Mouse (Mus musculus) ovary, postnatal 36 days (tissue): ENCODE data around the gene Gm45618.
A peak's percentile ranks its signal among the peaks of the same experiment; 100 is the strongest.

Experiments used
- DNase-seq: peaks from one replicate; pipeline ENCODE4 v3.0.0; 2022; ENCODE audit warnings: low spot score, mixed read lengths

Gene Gm45618

DNA sequence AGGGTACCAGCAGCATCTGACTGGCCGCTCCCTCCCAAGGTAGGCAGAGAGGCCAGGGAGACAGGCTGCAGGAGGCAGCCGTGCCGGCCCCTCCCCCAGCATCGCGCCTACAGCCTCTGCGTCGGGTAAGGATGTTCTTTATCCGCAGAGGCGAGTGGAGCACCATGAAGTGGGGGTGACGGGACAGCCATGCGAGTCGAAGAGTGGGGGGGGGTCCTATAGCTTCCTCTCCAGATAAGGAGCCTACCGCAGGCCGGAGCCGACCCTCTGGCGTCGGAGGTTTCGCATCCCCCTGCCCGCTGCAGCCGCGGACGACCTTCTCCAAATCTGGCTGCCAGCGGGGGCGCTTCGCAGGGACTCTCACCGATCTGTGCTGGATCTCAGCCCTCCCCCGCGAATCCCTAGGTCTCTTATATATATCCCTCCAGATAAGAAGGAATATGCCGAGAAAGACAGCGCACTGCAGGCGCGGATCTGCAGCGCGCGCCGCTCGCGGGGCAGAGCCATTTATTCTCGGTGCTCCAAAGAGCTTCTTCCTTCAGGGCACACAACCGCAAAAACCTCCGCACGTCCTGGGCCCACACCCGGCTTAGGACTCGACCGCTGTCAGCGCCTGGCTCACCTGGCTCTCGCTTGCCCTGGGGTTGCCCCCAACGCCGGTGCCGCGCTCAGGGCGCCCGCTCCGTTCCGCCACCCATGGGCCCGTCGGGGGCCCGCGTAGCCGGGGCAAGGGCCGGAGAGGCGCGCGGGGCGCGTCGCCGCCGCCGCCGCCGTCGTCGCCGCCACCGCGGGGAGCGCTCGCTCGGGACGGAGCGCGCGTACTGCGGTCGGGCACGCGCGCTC lies 26.0 kb downstream of the Gm45618 start:
- DNase-seq = no peak

DNA sequence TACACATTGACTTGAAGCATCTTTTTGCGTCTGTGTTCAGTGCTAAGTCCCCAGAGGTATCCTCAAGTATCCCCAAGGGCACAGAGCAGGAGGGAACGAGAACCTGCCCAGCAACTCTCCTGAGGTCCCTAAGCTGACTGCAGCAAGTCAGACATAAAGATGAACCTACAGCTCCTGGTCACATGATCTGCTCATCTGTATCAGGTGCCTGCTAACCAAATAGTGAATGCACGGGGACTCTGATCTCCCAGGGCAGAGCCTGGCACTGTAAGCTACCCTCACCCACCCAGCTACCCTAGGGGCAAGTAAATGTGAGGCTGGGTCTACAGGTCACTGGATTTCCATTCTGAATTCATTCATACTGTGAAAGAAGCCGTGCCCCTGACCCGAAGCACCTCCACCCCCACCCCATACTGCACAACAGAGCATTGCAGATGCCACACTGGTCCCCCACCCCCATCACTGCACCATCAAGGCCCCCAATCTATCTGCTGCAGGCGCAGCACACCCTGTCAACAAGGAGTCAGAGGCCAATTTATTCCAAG lies 26.8 kb downstream of the Gm45618 start:
- DNase-seq = no peak

DNA sequence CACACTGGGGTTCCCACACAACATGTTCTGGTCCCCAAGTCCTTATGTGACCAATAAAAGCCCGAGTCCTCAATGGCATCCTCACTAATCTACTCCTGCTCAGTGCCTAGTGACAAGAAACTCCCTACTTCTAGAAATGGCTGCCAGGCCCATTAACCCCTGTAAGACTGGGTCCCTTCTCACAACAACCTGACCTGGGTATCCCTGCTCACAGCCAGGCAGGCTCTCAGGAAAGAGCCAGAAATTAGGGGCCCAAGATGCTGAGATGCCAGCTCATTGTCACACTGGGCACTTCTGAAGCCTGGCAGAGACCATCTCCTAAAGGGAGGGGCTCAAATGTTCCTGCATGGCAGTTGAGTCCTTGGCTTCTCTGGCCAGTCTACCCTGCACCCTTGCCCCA lies 27.5 kb downstream of the Gm45618 start:
- no peak for DNase-seq

DNA sequence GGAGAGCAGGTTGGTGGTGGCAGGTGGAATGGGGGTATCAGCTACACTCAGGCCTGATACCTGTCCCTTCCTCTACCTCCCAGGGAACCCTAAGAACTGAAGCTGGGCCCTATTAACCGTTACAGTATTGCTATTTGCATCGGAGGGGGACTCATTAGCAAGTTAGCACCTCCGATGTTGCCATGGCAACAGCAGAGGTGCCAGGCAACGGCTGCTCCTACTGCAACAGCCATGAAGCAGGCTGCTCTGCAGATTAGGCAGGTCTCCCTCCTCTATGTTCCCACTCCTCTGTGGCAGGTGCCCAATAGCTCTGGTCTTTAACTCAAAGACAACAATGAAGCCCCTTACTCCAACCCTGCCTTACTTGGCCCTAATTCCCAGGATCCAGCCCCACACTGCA lies 28.7 kb downstream of the Gm45618 start:
- no peak for DNase-seq

DNA sequence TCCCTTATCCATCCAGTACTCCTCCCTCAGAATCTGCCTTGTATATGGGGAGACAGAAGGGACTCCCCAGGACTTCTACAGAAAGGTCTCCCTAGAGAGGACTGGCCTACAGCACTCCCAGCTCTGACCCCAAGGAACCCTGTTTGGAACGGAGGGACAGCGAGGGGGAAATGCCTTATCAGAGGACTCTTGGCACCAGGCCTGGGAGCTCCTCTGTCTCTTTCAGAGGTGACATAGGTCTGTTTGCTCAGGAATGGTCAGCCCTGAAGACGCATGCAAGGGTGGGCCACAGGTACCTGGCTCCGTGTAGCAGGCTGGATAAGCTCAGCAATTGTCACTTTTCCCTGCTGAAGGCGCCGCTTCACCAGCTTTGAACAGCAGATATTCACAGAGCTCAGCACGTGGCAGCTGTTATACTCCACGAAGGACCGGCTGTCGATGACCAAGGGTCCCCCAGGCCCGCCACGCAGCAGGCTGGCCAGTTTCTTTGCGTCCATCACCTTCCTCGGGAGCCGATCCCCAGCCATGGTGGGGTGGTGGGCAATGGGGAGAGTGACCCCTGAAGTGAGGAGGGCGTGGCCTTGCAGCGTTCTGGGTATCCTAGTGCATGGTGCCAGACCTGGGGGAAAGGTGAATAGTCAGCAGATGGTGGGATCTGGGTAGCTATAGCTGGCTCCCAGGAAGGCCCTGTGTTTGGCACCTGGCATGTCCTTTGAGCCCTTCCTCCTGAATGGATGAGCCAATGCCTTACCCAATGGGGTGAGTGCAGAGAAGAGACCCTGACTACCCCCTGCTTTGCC lies 30.7 kb downstream of the Gm45618 start:
- DNase-seq = no peak

DNA sequence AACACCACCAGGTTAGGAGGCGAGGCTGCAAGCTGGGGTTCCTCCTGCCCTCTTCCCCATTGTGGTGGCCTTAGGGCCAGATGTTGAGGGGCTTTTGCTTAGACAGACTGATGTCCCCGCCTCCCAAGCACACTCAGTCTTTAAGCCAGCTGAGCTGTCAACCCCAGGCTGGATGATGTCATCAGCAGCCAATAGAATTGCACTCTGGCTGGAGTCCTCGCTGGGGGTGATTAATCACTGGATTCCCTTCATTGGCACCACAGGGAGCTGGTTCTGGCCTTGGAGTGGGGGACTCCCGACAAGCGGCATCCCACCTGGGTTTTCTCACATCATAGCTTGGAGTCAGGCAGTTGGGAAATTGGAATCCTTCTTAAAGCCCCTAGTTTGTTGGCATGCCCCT lies 31.6 kb downstream of the Gm45618 start:
- DNase-seq = no peak

DNA sequence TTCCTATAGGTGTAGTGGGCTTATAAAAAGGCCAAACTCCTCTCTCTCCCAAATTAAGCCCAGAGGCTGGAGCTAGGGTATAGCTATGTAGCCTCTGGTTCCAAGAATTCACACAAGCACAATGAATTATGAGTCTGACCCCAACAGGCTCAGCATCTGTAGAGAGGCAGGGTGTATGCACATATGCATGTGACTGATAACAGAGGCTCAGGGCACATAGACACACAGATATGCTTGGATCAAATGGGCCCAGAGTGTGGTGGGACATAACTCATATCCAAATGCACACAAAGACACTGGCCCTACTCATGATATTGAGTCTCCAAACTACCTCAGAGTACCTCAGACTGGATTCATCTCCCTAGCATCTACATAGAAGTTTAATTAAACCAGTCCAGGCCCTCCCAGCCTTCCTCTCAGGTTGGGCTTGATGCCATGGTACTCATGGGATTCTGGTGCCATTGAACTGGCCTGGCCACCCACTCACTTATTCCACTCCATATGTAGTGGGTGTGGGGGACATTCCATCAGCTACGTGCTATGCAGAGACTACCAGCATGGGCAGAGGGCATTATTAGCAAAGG lies 33.4 kb downstream of the Gm45618 start:
- DNase-seq = no peak

DNA sequence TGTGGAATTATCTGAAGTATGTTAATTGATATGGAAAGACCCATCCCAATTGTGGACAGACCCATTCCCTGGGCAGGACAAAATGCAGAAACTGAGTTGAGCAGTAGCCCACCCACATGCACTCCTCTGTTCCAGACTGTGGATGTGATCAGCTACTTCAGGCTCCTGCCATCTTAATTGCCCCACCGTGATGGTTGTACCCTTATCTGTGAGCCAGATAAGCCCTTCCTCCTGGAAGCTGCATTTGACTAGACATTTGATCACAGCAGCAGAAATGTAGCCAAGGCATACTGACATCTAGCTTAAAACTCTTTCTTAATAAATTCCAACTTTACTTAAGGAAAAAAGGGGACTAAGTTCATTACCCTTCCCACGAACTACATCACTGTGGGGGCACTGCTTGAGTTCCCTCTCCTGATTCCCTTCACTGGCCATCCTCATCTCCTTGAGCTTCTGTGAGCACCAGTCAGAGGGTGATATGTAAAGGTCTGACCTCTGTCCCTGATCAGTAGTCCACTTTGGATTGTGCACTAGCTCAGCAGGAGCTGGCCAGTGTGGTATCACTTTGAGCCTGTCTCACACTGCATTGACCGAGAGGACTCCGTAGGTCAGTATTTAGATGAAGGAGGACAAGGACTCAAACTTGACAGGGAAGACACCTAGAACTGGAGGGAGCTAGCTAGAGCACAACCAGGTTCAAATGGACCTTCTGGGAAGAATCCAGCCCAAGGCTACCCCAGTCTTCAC lies 34.2 kb downstream of the Gm45618 start:
- DNase-seq = no peak

DNA sequence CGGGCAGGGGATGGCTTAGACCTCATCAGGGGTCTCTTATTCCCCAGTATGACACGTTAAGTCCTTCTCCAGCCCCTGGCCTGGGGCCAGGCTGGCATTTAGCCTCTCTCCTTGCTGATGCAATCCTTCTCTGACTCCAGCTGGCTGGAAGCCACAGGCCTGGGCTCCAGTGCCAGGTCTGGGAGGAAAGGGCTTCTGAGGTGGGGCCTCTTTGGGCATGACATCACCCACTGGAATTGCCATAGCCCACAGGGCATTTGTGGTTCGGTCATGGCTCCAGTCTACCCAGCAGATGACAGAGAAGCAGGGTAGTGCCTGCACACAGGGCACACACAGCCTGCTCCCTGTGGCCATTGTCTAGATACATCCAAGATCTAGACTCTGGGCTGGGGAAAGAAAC lies 35.7 kb downstream of the Gm45618 start:
- peak; percentile 74 for DNase-seq

DNA sequence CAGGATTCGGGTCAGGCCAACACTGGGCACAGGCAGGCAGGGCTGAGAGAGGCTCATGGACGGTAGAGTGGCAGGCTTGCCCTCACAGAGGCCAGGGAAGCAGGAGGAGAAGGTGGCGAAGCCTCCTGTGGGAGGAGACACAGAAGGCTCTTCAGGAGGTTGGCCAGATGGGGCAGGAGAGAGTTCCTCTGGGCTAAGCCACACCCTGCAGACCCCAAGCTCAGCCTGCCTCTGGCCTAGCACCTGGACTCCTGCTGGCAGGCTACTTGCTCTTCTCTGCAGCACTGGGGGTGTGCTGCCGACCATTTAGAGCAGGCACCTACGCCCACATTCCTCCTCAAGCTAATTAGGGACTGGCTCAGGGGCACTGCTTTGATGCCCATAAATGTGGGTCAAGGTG lies 36.1 kb downstream of the Gm45618 start:
- DNase-seq = no peak

DNA sequence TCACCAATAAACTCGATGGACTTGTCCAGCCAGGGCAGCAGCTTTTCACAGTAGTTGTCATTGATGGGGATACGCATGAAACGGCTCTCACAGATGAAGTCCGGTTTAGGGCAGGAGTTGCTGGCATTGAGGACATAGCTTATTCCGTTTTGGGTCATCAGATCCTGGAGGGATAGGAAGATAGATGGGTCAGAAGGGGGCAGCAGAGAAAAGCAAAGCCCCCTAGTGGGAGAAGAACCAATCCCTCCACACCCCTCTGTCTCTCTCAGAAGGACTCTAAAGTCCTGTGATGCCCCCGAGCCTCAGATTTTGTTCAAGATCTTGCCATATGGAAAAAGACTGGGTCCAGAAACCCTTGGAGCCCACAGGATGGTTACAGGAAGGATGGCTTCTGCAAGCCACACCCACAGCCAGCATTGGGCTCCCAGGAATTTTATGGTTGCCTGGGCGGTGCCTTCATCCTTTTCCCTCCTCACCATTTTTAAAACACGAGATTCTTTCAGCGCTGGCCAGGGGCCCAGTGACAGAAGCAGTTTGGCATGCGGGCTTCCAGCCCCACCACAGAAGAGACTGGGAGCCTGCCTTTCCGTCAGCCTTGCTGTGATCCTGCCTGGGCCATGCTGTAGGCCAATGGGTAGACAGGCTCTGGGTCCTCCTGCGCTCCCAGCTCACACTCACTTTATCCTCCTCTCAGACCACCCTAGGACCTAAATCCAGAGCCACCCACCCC lies 36.8 kb downstream of the Gm45618 start:
- DNase-seq = peak; percentile 22

DNA sequence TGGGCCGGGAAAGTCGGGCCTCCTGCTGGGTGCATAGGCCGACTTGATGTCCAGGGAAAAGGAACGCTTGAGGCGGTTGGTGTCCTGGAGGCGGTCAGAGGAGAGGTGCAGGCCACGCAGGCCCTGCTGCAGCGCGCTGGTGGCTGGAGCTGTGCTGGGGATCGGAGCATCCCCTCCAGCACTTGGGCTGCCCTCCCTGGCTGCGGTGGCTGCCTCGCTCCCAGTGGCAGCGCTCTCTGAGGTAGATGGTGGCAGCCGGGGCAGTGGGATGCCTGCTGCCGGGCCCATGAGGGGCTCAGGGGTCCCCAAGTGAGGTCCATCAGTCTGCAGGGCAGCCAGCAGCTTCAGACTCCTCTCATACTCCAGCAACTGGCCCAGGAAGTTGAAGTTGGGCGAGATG lies 37.9 kb downstream of the Gm45618 start:
- no peak for DNase-seq

DNA sequence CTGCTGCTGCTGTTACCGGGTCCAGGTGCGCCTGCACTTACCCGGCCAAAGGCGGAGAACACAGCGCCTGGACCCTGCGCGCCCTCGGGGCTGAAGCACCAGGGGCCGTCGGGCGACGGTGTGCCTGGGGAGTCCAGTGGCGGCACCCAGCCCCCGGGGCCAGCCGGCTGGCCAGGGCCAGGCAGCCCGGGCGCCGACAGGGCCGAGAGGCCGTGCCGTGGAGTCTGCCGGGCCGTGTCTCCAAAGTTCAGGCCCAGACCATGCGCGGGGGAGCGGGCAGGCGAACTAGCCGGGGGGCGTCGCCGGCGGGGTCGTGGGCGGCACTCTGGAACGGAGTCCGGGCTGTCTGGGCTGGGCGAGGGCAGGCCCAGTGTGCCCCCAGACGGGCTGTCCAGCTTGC lies 38.4 kb downstream of the Gm45618 start:
- DNase-seq = no peak

DNA sequence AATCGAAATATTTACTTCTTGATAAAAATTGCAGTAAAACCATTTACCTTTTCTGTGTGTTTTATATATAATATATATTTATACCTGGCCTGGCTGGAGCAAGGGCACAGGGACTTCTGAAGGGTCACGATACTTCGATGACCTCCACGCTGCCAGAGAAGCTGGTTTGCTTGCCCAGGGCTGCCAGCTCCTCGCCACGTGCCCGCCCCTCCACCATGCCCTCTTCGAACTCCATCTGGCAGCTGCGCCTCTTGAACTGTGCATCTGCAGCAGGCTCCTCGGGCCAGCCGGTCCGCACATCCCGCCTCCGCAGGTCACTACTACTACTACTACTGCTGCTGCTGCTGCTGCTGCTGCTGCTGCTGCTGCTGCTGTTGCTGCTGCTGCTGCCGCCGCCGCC lies 38.8 kb downstream of the Gm45618 start:
- DNase-seq = no peak

DNA sequence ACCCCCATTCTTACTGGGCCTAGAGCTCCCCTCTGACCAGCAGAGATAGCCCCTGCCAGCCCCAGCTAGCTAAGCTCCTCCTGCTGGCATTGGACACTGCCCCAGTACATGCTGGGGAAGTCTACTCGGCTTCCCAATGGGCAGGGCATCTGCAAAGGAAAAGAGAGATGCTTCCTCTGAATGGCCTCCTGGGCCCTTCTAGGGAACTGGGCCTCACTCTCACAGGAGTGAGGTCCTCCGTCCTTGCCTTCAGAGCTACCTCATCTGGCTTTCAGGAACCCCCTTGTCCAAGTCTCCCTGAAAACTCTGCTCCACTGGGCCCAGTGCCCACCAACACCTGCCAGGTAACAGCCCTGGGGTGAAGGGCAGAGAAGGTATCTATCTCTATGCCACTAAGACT lies 39.7 kb downstream of the Gm45618 start:
- DNase-seq = no peak

DNA sequence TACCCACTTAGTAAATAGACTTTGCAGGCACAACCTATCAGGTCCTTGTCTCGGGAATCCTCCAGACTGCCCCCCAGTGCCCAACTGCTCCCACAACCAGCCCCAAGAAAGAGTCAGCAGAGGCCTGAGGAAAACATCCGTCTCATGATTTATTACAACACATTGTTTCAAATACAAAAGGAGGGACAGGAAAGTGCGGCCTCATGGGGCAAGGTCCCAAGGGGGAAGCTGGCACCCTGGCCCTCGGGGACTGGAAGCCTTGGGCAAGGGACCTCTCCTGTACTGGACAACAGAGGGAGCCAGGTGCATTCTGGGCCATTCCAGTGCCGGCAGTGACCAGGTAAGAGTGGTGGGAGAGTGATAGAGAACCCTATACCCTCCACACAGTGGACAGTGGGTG lies 41.2 kb downstream of the Gm45618 start:
- no peak for DNase-seq

DNA sequence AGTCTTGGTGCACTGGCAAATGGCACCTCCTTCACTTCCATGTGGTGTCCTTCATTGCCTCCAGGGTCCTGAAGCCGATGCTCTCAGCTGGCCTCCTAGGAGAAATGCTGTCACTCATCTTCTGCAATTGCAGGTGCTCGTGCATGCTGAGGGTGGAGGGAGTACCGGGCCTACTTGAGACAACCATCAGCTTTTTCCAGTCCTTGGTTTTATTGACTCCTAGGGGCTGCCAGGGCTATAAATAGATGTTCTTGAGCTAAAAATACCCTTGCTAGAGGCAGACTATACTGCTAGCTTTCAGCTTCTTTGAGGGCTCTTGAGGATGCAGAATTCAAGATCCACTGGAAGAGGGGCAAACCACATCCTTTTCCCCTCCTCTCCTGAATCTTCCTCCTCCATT lies 43.4 kb downstream of the Gm45618 start:
- DNase-seq = no peak

DNA sequence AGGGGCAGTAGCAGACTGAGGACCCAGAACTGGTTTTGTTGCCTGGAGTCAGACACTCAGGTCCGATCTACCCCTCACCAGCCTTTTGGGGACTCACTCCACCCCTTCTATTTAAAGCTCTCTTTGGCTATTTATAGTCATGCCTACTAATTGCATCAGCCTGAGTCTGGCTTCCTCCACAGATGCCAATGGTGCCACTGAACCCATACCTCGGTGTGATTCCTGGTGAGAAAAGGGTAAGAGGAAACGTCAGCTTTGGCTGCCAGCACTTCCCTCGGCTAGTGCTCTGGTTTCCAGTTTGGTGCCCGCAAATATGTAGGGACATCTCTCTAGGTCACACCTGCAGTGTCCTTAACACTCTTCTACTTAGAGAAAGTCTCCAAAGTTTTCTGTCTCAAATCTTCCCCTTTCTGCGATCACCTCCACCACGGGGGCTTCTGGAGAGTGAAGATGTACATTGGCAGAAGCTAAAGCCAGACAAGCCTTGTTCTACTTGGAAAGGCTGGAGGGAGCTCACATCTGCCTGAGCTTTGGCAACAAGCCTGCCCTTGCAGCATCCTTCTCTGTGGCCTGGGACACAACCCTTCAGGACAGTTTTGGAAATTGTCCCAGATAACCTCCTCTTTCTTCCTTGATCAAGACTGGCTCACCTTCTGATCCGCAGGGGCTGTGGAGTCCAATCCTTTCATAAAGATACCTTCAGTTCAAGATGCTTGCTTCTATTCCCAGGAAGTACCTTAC lies 46.2 kb downstream of the Gm45618 start:
- no peak for DNase-seq

DNA sequence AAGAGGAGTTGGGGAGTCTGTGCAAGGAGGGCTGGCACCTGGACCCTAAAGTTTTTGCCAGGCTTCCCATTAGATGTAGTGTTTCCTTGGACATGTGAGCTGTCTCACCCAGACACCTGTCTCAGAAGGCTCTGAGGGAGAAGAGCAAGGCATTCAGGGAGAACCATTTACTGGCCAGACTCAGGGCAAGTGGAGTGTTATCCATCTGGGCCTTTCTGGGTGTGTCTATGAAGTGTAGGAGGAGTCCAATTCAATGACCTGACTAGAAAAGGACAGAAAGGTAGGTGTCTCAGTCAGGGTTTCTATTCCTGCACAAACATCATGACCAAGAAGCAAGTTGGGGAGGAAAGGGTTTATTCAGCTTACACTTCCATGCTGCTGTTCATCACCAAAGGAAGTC lies 48.8 kb downstream of the Gm45618 start:
- no peak for DNase-seq

DNA sequence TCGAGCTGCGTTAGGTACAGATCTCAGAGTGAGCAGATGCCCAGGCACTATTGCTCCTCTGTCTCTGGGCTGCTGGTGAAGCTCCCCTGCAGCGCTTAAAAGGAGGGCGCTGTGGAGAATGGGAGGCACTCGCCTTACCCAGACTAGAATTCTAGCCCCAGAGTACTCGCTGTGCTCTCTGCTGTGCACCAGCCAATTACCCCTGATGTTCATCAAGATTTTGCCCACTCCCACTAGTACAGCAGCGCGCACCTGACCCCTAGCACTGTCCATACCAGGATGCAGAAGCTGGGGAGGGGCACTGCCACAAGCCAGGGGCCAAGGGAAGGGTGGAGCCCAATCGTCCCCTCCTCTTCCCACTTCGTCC lies 49.3 kb downstream of the Gm45618 start:
- DNase-seq = no peak
